Mouse (Mus musculus): ENCODE results near the gene Mfsd11. TPM values are rescaled to one million over a fixed set of nuclear protein-coding genes. Genes with fewer than 3 reads are reported as not detected.
"Not testable (repeated sequence)": the region's sequence is repeated elsewhere in the genome, so short reads cannot be mapped to it uniquely, and the experiment has no call there.

The Mfsd11 gene
- polyA plus RNA-seq, 1 experiment from 2014 or later = 51.2 TPM

GRCm38 (mm10) chr11:116899247-116899646 is 47.0 kb downstream of the Mfsd11 start:
- WGBS = 96% methylated on average over 12 of the region's 12 CpGs
- Histone ChIP-seq H3K9ac (no peak overlapping the region), H3K4me3 (no peak overlapping the region), H3K4me2 (replicated peaks) (no peak overlapping the region), H3K4me1 (0 out of 2 replicates have a peak, but pooled peaks cover 3% of the 10 kb centered on the region), H3K36me3 (no peaks in the 10 kb centered on the region), H3K27me3 (peaks cover 6% of the 10 kb centered on the region), H3K9me3 (no peaks in the 10 kb centered on the region), H3K27ac (no peak overlapping the region)
- no peak for ATAC-seq (ENCODE audit: insufficient number of reproducible peaks, insufficient read depth, low FRiP score, low TSS enrichment)

DNA sequence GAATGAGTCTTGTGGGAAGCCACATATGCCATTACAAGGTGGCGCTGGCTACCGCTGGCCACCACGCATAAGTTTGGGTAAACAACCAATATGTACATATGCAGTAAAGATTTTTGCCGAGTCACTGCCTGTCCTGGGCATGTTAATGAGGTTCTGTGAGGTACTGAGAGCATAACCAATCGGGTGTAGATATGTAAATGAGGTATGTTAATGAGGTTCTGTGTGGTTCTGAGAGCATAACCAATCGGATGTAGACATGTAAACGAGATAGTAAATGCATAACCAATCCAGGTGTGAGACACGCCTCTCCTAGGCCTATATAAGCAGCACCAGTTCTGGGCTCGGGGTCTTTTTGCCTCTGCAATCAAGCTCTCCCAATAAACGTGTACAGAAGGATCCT is 50.3 kb downstream of the Mfsd11 start:
- not testable (repeated sequence) for H3K4me2 ChIP-seq (replicated peaks); H3K36me3 ChIP-seq; H3K27ac ChIP-seq; H3K9me3 ChIP-seq; H3K9ac ChIP-seq; H3K4me3 ChIP-seq; ATAC-seq (ENCODE audit: insufficient number of reproducible peaks, insufficient read depth, low FRiP score, low TSS enrichment)
- WGBS = 93% methylated on average over 10 of the region's 10 CpGs
- H3K4me1 ChIP-seq = peaks cover 13% of the 10 kb centered on the region; the same call in 1 of the 2 replicates
- H3K27me3 ChIP-seq = peaks cover 25% of the 10 kb centered on the region

GRCm38 (mm10) chr11:116905741-116906456 is 53.7 kb downstream of the Mfsd11 start:
- H3K27ac ChIP-seq = no peak overlapping the region

GRCm38 (mm10) chr11:116913573-116913972 is 61.3 kb downstream of the Mfsd11 start:
- Histone ChIP-seq H3K27me3 (peaks cover 30% of the 10 kb centered on the region), H3K4me1 (no peaks in the 10 kb centered on the region), H3K4me2 (replicated peaks) (no peak overlapping the region), H3K9me3 (no peaks in the 10 kb centered on the region), H3K36me3 (no peaks in the 10 kb centered on the region), H3K27ac (no peak overlapping the region), H3K4me3 (no peak overlapping the region), H3K9ac (no peak overlapping the region; the same call in 1 of the 2 replicates)
- no peak for ATAC-seq (ENCODE audit: insufficient number of reproducible peaks, insufficient read depth, low FRiP score, low TSS enrichment)
- whole genome bisulfite sequencing = 79% methylated on average over 16 of the region's 16 CpGs

More at GRCm38 (mm10) chr11:116905741-116906456, 53.7 kb downstream of the Mfsd11 start:
- no peak overlapping the region for H3K9ac ChIP-seq
- peak overlapping the region; percentile 49 for H3K4me2 ChIP-seq (replicated peaks)
- ATAC-seq (ENCODE audit: insufficient number of reproducible peaks, insufficient read depth, low FRiP score, low TSS enrichment) = no peak
- WGBS = 3% methylated on average over 23 of the region's 23 CpGs
- H3K4me3 ChIP-seq = peak overlapping the region; percentile 22
- H3K9me3 ChIP-seq = no peaks in the 10 kb centered on the region
- peaks cover 25% of the 10 kb centered on the region for H3K27me3 ChIP-seq
- no peaks in the 10 kb centered on the region for H3K36me3 ChIP-seq
- H3K4me1 ChIP-seq = peaks cover 10% of the 10 kb centered on the region; the same call in 1 of the 2 replicates

DNA sequence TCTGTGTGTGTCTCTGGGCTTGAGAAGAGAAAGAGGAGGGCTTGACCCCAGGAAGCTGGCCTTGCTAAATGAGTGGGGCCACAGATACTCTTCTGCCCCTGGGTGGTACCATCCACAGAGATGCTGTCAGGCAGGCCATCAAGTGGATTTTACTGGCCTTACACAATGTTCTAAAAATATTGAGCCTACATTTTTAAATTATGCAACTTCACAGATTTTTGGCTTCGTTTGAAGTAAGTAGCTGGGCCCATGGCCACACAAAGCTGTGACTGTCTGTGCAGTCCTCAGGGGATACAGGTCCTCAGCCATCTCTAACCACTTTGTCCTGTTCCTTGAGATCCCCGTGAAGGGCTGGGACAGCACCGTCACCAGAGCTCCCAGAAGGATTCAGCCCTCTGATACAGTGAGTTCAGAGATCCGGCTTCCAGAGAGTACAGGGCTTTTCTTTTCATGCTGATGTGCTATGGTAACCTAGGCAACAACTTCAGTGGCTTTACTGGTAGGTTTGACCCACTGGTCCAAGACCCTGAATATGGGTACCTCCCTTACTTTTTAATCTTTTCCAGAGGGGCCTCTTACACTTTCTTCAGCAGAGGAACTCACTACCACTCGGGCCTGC is 62.1 kb downstream of the Mfsd11 start:
- peaks cover 38% of the 10 kb centered on the region for H3K27me3 ChIP-seq
- no peaks in the 10 kb centered on the region for H3K36me3 ChIP-seq
- WGBS = 50% methylated on average over 5 of the region's 5 CpGs
- H3K4me1 ChIP-seq = 0 out of 2 replicates have a peak, but pooled peaks cover 2% of the 10 kb centered on the region
- no peak overlapping the region for H3K4me2 ChIP-seq (replicated peaks)
- H3K4me3 ChIP-seq = no peak overlapping the region
- no peak overlapping the region for H3K9ac ChIP-seq
- no peak overlapping the region for H3K27ac ChIP-seq
- no peak for ATAC-seq (ENCODE audit: insufficient number of reproducible peaks, insufficient read depth, low FRiP score, low TSS enrichment)
- H3K9me3 ChIP-seq = no peaks in the 10 kb centered on the region

- peaks cover 47% of the 10 kb centered on the region for H3K27me3 ChIP-seq
- H3K9ac ChIP-seq = no peak overlapping the region
- no peaks in the 10 kb centered on the region for H3K36me3 ChIP-seq
- H3K9me3 ChIP-seq = no peaks in the 10 kb centered on the region
- H3K4me2 ChIP-seq (replicated peaks) = no peak overlapping the region
- 0 out of 2 replicates have a peak, but pooled peaks cover 4% of the 10 kb centered on the region for H3K4me1 ChIP-seq
- 82% methylated on average over 3 of the region's 3 CpGs for WGBS
- H3K4me3 ChIP-seq = no peak overlapping the region
- no peak for ATAC-seq (ENCODE audit: insufficient number of reproducible peaks, insufficient read depth, low FRiP score, low TSS enrichment)
- no peak overlapping the region for H3K27ac ChIP-seq
These were observed 63.0 kb downstream of the Mfsd11 start for GRCm38 (mm10) chr11:116915241-116915640.

DNA sequence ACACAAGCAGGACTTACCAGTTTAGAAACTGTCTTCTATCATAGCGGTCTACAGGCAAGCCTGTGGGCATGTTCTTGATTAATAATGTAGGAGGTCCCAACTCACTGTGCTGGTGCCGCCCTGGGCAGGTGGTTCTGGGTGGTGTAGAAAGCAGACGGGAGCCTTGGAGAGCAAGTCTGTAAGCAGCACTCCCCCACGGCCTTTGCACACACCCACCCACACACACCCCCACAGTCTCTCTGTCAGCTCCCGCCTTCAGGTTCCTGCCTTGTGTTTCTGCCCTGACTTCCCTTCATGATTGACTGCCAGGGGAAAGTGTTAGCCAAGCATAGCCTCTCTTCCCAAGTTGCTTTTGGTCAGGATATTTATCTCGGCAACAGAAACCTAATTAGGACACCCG is 65.1 kb downstream of the Mfsd11 start:
- Histone ChIP-seq H3K27me3 (peaks cover 61% of the 10 kb centered on the region), H3K4me3 (no peak overlapping the region), H3K9me3 (no peaks in the 10 kb centered on the region), H3K4me1 (0 out of 2 replicates have a peak, but pooled peaks cover 4% of the 10 kb centered on the region), H3K36me3 (no peaks in the 10 kb centered on the region), H3K9ac (no peak overlapping the region), H3K27ac (no peak overlapping the region), H3K4me2 (replicated peaks) (no peak overlapping the region)
- ATAC-seq (ENCODE audit: insufficient number of reproducible peaks, insufficient read depth, low FRiP score, low TSS enrichment) = no peak
- 47% methylated on average over 7 of the region's 7 CpGs for WGBS

DNA sequence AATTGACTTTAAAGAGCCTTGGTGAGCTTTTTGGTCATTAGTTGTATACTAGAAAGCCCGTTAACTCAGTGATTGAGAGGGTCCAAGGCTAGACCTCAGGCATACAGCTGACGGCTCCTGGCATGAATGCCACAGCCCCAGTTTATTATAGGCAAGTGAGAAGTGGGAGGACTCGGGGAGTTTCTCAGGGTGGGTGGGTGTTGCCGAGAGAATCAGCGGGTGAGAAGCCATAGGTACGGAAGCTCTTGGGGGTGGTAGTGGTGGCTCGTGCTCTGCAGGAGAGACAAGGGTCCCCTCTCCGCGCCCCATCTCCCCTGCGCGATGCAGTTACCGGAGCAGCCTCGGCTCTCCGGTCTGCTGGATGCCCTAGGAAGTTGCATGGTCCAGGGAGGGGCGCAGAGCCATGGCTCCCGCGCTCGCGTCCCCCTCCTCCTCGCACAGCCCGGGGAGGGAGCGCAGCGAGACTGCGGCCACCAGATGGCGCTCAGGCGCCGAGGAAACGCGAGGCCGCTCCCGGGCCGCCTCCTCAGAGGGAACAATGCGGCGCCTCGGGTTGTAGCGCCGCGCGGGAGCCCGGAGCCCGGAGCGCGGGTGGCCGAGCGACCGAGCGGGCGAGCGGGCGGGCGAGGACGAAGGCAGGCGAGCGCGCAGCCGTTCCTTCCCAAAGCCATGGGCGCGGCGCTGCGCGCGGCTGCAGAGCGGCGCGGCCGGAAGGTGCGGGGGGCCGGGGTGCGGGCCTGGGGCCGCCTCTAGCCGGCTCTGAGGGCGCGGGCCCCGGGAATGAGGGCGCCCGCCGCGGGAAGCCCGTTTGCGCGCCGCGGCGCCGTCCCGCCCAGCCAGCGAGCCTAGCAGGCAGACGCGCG is 66.3 kb downstream of the Mfsd11 start, which contains the start of gene Mgat5b:
TSS of gene Mgat5b (plus strand) at position 541 of the 863 bp plus-strand sequence.
- ATAC-seq (ENCODE audit: insufficient number of reproducible peaks, insufficient read depth, low FRiP score, low TSS enrichment) = peak; percentile 64; the same call in 1 of the 2 replicates
- H3K4me1 ChIP-seq = 0 out of 2 replicates have a peak, but pooled peaks cover 4% of the 10 kb centered on the region
- 2% methylated on average over 77 of the region's 90 CpGs for WGBS
- H3K4me3 ChIP-seq = peak within 1 kb of the TSS; percentile 60
- H3K9ac ChIP-seq = peak within 1 kb of the TSS; percentile 78
- H3K36me3 ChIP-seq = no peaks in the 10 kb centered on the region
- peaks cover 64% of the 10 kb centered on the region for H3K27me3 ChIP-seq
- H3K4me2 ChIP-seq (replicated peaks) = peak within 1 kb of the TSS; percentile 97
- H3K27ac ChIP-seq = no peak within 1 kb of the TSS
- no peaks in the 10 kb centered on the region for H3K9me3 ChIP-seq

DNA sequence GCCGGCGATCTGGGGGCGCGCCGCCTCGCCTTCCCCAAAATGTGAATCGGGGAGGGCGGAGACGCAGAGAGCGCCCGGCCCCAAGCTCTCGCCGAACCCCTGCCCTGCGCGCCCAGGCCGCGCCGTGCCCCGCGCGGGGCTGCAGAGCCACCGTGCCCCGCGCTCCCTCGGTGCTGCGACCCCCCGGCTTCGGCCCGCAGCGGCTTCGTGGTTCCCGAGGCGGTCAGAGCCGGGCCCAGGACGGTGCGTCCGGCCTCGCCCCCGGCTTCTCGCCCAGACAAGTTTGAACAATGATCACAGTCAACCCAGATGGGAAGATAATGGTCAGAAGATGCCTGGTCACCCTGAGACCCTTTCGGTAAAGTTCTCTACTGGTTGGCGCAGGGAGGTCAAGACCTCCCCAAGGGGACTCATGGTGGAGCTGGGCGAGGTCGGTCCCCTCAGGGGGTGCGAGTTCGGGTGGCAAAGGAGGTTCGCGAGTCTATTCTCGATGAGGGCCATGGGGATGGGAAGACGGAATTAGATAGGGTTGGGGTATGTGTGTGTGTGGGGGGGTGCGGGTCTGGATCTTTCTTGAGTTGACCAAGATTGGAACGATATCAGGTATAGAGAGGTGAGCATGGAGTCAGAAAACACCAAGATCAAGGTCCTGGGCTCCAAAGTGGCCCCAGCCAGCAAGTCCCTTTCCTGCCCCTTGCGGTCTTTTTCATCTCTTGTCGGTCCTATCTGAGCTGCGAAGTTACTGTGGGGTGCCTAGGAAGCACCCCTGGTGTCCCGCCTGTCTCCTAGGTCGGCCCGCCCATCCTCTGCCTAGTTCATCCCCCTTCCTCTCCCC is 67.2 kb downstream of the Mfsd11 start:
- Histone ChIP-seq H3K27me3 (peaks cover 58% of the 10 kb centered on the region), H3K4me1 (0 out of 2 replicates have a peak, but pooled peaks cover 4% of the 10 kb centered on the region), H3K9me3 (no peaks in the 10 kb centered on the region), H3K9ac (peak overlapping the region; percentile 78), H3K4me2 (replicated peaks) (peak overlapping the region; percentile 97), H3K36me3 (no peaks in the 10 kb centered on the region), H3K4me3 (peak overlapping the region; percentile 60), H3K27ac (no peak overlapping the region)
- ATAC-seq (ENCODE audit: insufficient number of reproducible peaks, insufficient read depth, low FRiP score, low TSS enrichment) = no peak
- WGBS = 2% methylated on average over 58 of the region's 58 CpGs

DNA sequence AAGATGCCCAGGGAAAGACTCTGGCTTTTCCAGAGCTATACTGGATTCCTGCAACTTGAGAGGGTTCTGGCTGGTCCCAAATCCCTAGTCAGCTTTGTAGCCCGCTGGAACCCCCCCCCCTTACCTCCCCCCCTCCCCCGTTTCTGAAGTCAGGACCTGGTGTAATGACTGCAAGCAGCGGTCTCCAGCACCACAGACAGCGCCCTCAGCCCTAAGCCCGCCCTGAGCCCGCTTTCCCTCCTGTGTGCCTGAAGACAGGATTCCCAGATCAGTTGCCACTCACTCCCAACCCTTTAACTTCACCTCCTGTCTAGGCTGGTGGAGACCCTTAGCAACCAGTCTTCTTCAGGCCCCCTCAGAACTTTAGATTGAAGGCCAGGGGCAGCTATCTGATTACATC is 68.5 kb downstream of the Mfsd11 start:
- Histone ChIP-seq H3K36me3 (no peaks in the 10 kb centered on the region), H3K9me3 (no peaks in the 10 kb centered on the region), H3K4me2 (replicated peaks) (peak overlapping the region; percentile 97; the same call in 1 of the 2 replicates), H3K9ac (no peak overlapping the region), H3K27me3 (peaks cover 58% of the 10 kb centered on the region), H3K4me1 (0 out of 2 replicates have a peak, but pooled peaks cover 4% of the 10 kb centered on the region), H3K27ac (no peak overlapping the region), H3K4me3 (no peak overlapping the region)
- ATAC-seq (ENCODE audit: insufficient number of reproducible peaks, insufficient read depth, low FRiP score, low TSS enrichment) = no peak
- 5% methylated on average over 6 of the region's 6 CpGs for WGBS
